Mouse (Mus musculus) CH12.LX (cell line): Measurements from ENCODE around the gene St8sia2. TPM values are rescaled to one million over a fixed set of nuclear protein-coding genes. Genes with fewer than 3 reads are reported as not detected.
A peak's percentile ranks its signal among the peaks of the same experiment; 100 is the strongest.

ENCODE experiments used
- DNase-seq: peaks from one replicate; pipeline ENCODE4 v3.0.0-alpha.2; 2013; ENCODE audit errors: extremely low read depth
- H3K27ac ChIP-seq: 2 replicates; pipeline ENCODE4 v1.5.1; 2012; ENCODE audit warnings: low read depth, mild to moderate bottlenecking, control low read depth, moderate library complexity; ENCODE audit not compliant: insufficient read depth
- H3K27me3 ChIP-seq: replicated peaks from 2 replicates; pipeline ENCODE3; 2012; ENCODE audit warnings: inconsistent platforms
- H3K36me3 ChIP-seq, 2 experiments: replicated peaks in 1 of 2; 2 replicates each; pipeline versions ENCODE3 to v1.6.1; 2012; ENCODE audit warnings: inconsistent platforms in 1 of 2, low read length in 1 of 2, mild to moderate bottlenecking in 1 of 2, mixed read lengths in 1 of 2, moderate library complexity in 1 of 2; ENCODE audit not compliant: control insufficient read depth in 1 of 2, insufficient read depth in 1 of 2
- H3K4me1 ChIP-seq, 2 experiments: 2 replicates each; pipeline ENCODE4 v1.6.1; 2012; ENCODE audit warnings: inconsistent platforms in 1 of 2, moderate library complexity in 1 of 2; ENCODE audit not compliant: insufficient read depth in 2 of 2, control insufficient read depth in 1 of 2
- H3K4me2 ChIP-seq: 2 replicates; pipeline ENCODE4 v1.6.1; 2012; ENCODE audit warnings: low read depth, mild to moderate bottlenecking, control low read depth; ENCODE audit not compliant: poor library complexity, insufficient read depth, severe bottlenecking
- H3K4me3 ChIP-seq, 3 experiments: fragments of 150-350 bp in 1 of 3; sonication (generic) in 1 of 3; replicated peaks in 1 of 3; 2 replicates each; pipeline versions ENCODE3 to v1.5.1; 2011 to 2012; ENCODE audit warnings: low read depth in 2 of 3, low read length in 2 of 3, mild to moderate bottlenecking in 2 of 3, moderate library complexity in 2 of 3, control low read depth in 1 of 3, improper control_type of control experiment in 1 of 3, inconsistent platforms in 1 of 3, mixed read lengths in 1 of 3; ENCODE audit not compliant: poor library complexity in 1 of 3
- H3K79me2 ChIP-seq: replicated peaks from 2 replicates; pipeline ENCODE4 v1.6.1; 2012; ENCODE audit warnings: mild to moderate bottlenecking, moderate library complexity; ENCODE audit not compliant: control insufficient read depth, poor library complexity, insufficient read depth, severe bottlenecking; ENCODE audit errors: extremely low read depth
- H3K9ac ChIP-seq: 2 replicates; pipeline ENCODE4 v1.6.1; 2012; ENCODE audit warnings: low read depth, mild to moderate bottlenecking, control low read depth, moderate library complexity; ENCODE audit not compliant: insufficient read depth
- H3K9me3 ChIP-seq: replicated peaks from 2 replicates; pipeline ENCODE3; 2012; ENCODE audit warnings: low read length, inconsistent platforms, mixed read lengths
- BHLHE40 ChIP-seq: IDR thresholded peaks from 2 replicates; pipeline ENCODE4 v1.6.1; 2011; ENCODE audit warnings: mild to moderate bottlenecking, low read depth, low read length, improper control_type of control experiment
- CTCF ChIP-seq, 2 experiments: IDR thresholded peaks in 1 of 2; conservative IDR thresholded peaks in 1 of 2; 2 replicates each; pipeline ENCODE4 v1.5.1; 2011 to 2012; ENCODE audit warnings: low read depth in 2 of 2, low read length in 2 of 2, improper control_type of control experiment in 1 of 2, inconsistent platforms in 1 of 2, mild to moderate bottlenecking in 1 of 2, moderate library complexity in 1 of 2
- ELF1 ChIP-seq: IDR thresholded peaks from 2 replicates; pipeline ENCODE4 v1.6.1; 2014; ENCODE audit warnings: low read depth, mild to moderate bottlenecking, inconsistent platforms, low read length, improper control_type of control experiment
- EP300 ChIP-seq: IDR thresholded peaks from 2 replicates; pipeline ENCODE4 v1.6.1; 2011; ENCODE audit warnings: low read length, improper control_type of control experiment
- ETS1 ChIP-seq: conservative IDR thresholded peaks from 2 replicates; pipeline ENCODE4 v1.6.1; 2012; ENCODE audit warnings: low read depth, mild to moderate bottlenecking, inconsistent platforms, low read length, improper control_type of control experiment, moderate library complexity
- JUN ChIP-seq: IDR thresholded peaks from 2 replicates; pipeline ENCODE4 v1.6.1; 2011; ENCODE audit warnings: low read depth, mild to moderate bottlenecking, low read length, improper control_type of control experiment, moderate library complexity; ENCODE audit not compliant: insufficient read depth
- JUND ChIP-seq: conservative IDR thresholded peaks from 2 replicates; pipeline ENCODE4 v1.6.1; 2011; ENCODE audit warnings: low read depth, low read length, improper control_type of control experiment
- KAT2A ChIP-seq: IDR thresholded peaks from 2 replicates; pipeline ENCODE4 v1.6.1; 2012; ENCODE audit warnings: low read length, improper control_type of control experiment, inconsistent platforms; ENCODE audit not compliant: insufficient replicate concordance
- MAX ChIP-seq: IDR thresholded peaks from 2 replicates; pipeline ENCODE4 v1.6.1; 2011; ENCODE audit warnings: low read length, improper control_type of control experiment
- MAZ ChIP-seq: IDR thresholded peaks from 2 replicates; pipeline ENCODE4 v1.6.1; 2012; ENCODE audit warnings: low read depth, mild to moderate bottlenecking, inconsistent platforms, low read length, improper control_type of control experiment, moderate library complexity
- MYC ChIP-seq: IDR thresholded peaks from 2 replicates; pipeline ENCODE4 v1.6.1; 2011; ENCODE audit warnings: low read depth, mild to moderate bottlenecking, improper control_type of control experiment, low read length
- POLR2A ChIP-seq: IDR thresholded peaks from 2 replicates; pipeline ENCODE4 v1.6.1; 2011; ENCODE audit warnings: low read depth, mild to moderate bottlenecking, improper control_type of control experiment, low read length
- POLR2AphosphoS2 ChIP-seq: IDR thresholded peaks from 2 replicates; pipeline ENCODE4 v1.6.1; 2011; ENCODE audit warnings: low read depth, low read length, improper control_type of control experiment
- RAD21 ChIP-seq: IDR thresholded peaks from 2 replicates; pipeline ENCODE4 v1.6.1; 2011; ENCODE audit warnings: low read depth, mild to moderate bottlenecking, low read length, improper control_type of control experiment, moderate library complexity
- SMC3 ChIP-seq: IDR thresholded peaks from 2 replicates; pipeline ENCODE4 v1.6.1; 2011; ENCODE audit warnings: low read depth, low read length, improper control_type of control experiment
- UBTF ChIP-seq: IDR thresholded peaks from 2 replicates; pipeline ENCODE4 v1.6.1; 2012; ENCODE audit warnings: low read depth, mild to moderate bottlenecking, inconsistent platforms, low read length, improper control_type of control experiment, moderate library complexity
- USF1 ChIP-seq: IDR thresholded peaks from 2 replicates; pipeline ENCODE4 v1.6.1; 2014; ENCODE audit warnings: low read depth, mild to moderate bottlenecking, inconsistent platforms, low read length, improper control_type of control experiment
- dilution Hi-C: fragments of 300-500 bp; cut with MboI; formaldehyde crosslinking; loops from 2 replicates; pipeline ENCODE4 v1.14.3; 2020; ENCODE audit warnings: low sequenced_read_pairs; ENCODE audit not compliant: extremely low pct_unique_long_range_greater_than_20kb, extremely low pct_ligation_motif_present
- in situ Hi-C: fragments of 300-500 bp; cut with MboI; formaldehyde crosslinking; loops from 3 replicates; pipeline ENCODE4 v1.14.3; 2019; ENCODE audit warnings: low sequenced_read_pairs, low pct_ligation_motif_present, low pct_unique_long_range_greater_than_20kb, mixed read lengths
- polyA plus RNA-seq: library from polyadenylated mRNA; unstranded; fragments of >175 nt; gene quantifications from 2 replicates; pipeline ENCODE4 v1.2.1, GENCODE M21; 2012; ENCODE audit warnings: low read depth; ENCODE audit not compliant: insufficient read length
- total RNA-seq, 2 experiments: library from RNA; depleted of rRNA; stranded (reverse); fragments of 300-350 nt in 1 of 2; fragments of >200 nt in 1 of 2; gene quantifications; 2 replicates each; pipeline ENCODE4 v1.2.3; 2012 to 2014

St8sia2 gene
- total and polyA plus RNA-seq, 3 experiments: not detected

DNA sequence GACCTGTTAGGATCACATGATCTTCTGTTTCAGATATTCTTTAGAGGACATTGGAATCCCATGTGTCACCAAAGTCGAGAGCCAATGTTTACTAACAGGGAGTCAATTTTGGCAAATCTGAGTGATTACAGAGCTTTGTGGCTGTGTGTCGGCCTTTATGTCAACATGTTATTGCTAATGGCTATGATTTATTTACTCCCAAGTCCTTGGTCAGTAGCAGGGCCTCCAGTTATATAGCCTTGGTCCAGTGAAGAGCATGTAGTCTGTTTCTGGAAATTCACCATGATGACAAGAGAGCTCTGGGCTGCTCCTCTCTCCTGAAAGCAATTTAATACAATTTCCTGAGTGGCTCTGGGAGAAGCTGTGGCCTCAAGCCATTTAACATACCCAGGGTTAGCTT is 9.1 kb upstream of the St8sia2 start:
- in situ Hi-C loops (loop anchor here (10.0 to 25.0 kb wide), 2 partner anchors 332 to 360 kb away; no protein-coding TSS in a partner anchor), dilution Hi-C loops (no loop called here)
- no peaks in the 10 kb centered on the region for H3K36me3 ChIP-seq
- H3K4me1 ChIP-seq: no peaks in the 10 kb centered on the region
- H3K79me2 ChIP-seq: no peaks in the 10 kb centered on the region
- H3K27me3 ChIP-seq: peaks cover 73% of the 10 kb centered on the region
- H3K9ac ChIP-seq: no peak overlapping the region
- H3K9me3 ChIP-seq: no peaks in the 10 kb centered on the region
- no peak overlapping the region for H3K4me2 ChIP-seq
- no peak for TF ChIP-seq ETS1
- TF ChIP-seq ELF1: no peak
- TF ChIP-seq MYC: no peak
- TF ChIP-seq MAZ: no peak
- no peak for TF ChIP-seq KAT2A
- no peak for TF ChIP-seq EP300
- TF ChIP-seq RAD21: no peak
- TF ChIP-seq UBTF: no peak
- no peak for TF ChIP-seq JUND
- TF ChIP-seq USF1: no peak
- TF ChIP-seq BHLHE40: no peak
- no peak overlapping the region for H3K4me3 ChIP-seq
- no peak for DNase-seq
- no peak overlapping the region for H3K27ac ChIP-seq

DNA sequence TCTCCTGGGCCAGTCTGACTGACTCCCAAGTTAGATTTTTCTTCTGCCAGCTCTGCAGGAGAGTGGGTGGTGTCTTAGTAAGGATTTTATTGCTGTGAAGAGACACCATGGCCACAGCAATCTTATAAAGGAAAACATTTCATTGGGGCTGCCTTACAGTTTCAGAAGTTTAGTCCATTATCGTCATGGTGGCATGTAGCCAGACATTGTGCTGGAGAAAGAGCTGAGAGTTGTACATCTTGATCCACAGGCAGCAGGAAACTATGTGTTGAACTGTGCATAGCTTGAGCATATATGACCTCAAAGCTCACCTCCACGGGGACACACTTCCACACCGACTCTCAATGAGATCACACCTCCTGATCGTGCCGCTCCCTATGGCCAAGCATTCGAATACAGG is 8.3 kb upstream of the St8sia2 start:
- no peak for DNase-seq
- in situ Hi-C loops: loop anchor here (10.0 to 25.0 kb wide), 2 partner anchors 333 to 359 kb away; no protein-coding TSS in a partner anchor
- Histone ChIP-seq H3K27me3 (peaks cover 70% of the 10 kb centered on the region), H3K9ac (no peak overlapping the region), H3K4me2 (no peak overlapping the region), H3K79me2 (no peaks in the 10 kb centered on the region), H3K4me1 (no peaks in the 10 kb centered on the region), H3K4me3 (no peak overlapping the region), H3K27ac (no peak overlapping the region), H3K36me3 (no peaks in the 10 kb centered on the region), H3K9me3 (no peaks in the 10 kb centered on the region)
- TF ChIP-seq MAX: no peak
- TF ChIP-seq JUN: no peak
- TF ChIP-seq JUND: no peak
- no peak for TF ChIP-seq ETS1
- dilution Hi-C loops: no loop called here

GRCm38 (mm10) chr7:74016613-74017012 is 3.1 kb upstream of the St8sia2 start:
- in situ Hi-C loops: loop anchor here (25.0 kb wide), 1 partner anchor 354 kb away; no protein-coding TSS in a partner anchor
- H3K4me2 ChIP-seq: no peak overlapping the region
- peaks cover 48% of the 10 kb centered on the region for H3K27me3 ChIP-seq
- DNase-seq: no peak
- no peak overlapping the region for H3K4me3 ChIP-seq
- TF ChIP-seq RAD21: peak; percentile 22
- peak; percentile 15; the same call in 1 of the 2 replicates for TF ChIP-seq SMC3
- no peak for TF ChIP-seq JUND
- TF ChIP-seq POLR2AphosphoS2: no peak
- peak in 1 of 2 experiments; percentile 33; a peak in 2 of 4 replicates for TF ChIP-seq CTCF (conservative IDR thresholded peaks at IDR 0.05 in 1 of 2, IDR thresholded peaks at IDR 0.05 in 1 of 2; ENCODE audit: low read depth in 2 of 2, low read length in 2 of 2)
- no peak for TF ChIP-seq POLR2A
- H3K79me2 ChIP-seq: no peaks in the 10 kb centered on the region
- no peak overlapping the region for H3K27ac ChIP-seq
- H3K9me3 ChIP-seq: peaks cover 3% of the 10 kb centered on the region
- H3K9ac ChIP-seq: no peak overlapping the region
- no peaks in the 10 kb centered on the region for H3K36me3 ChIP-seq
- peaks cover 0 to 7% of the 10 kb centered on the region in 2 experiments; a peak in 2 of 4 replicates for H3K4me1 ChIP-seq
- dilution Hi-C loops: no loop called here
